Mouse (Mus musculus) layer of hippocampus, adult 2 months (tissue): ENCODE data around the gene Olfr24. TPM values are rescaled to one million over a fixed set of nuclear protein-coding genes. Genes with fewer than 3 reads are reported as not detected.
"Not testable (repeated sequence)": the region's sequence is repeated elsewhere in the genome, so short reads cannot be mapped to it uniquely, and the experiment has no call there.

Experiments used
- DNase-seq, 2 experiments: peaks; one replicate each; pipeline ENCODE4 v3.0.0; 2022; ENCODE audit warnings: low spot score in 2 of 2
- H3K27ac ChIP-seq: fragments of 200-600 bp; 2 replicates; pipeline ENCODE4 v1.8.1; 2022
- H3K4me3 ChIP-seq: fragments of 200-600 bp; 2 replicates; pipeline ENCODE4 v1.8.1; 2022; ENCODE audit warnings: mild to moderate bottlenecking
- CTCF ChIP-seq: fragments of 200-600 bp; conservative IDR thresholded peaks from 2 replicates; pipeline ENCODE4 v1.8.1; 2022; ENCODE audit warnings: antibody characterized with exemption, mild to moderate bottlenecking, moderate library complexity
- long read RNA-seq, 2 experiments: library from polyadenylated mRNA; stranded (forward); transcript quantifications; one replicate each; pipeline ENCODE4 v2.0.0; 2021; ENCODE audit warnings: borderline mapping rate in 2 of 2
- total RNA-seq, 2 experiments: library from RNA; stranded (reverse); gene quantifications; 2 replicates each; pipeline ENCODE4 v1.2.3; 2021

The Olfr24 gene
- not detected for total RNA-seq
- long read RNA-seq, experiment 1, result 0 reads
- long read RNA-seq, experiment 2, result 0 reads

DNA sequence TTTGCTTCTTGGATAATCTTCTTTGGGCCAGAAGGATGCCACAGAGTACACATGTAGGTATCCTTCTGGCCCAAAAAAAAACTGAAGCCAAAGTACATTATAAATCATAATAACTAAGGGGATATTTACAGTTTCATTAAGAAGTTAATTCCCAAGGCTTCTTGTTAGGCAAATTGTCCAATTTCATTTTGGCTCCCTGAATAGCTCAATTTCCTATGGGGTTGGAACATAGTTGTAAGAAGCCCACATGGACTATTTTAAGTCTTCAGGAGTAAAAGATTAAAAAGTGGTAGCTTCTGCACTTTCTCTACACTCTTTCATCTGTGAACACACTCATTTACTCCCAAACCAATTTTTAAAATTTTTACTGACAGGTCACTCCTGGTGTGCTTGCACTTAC, at the start of gene Olfr24:
Gene Olfr24, minus strand, starts transcription at position 101 of the 400 bp plus-strand sequence.
- Histone ChIP-seq H3K27ac (no peak within 1 kb of the TSS), H3K4me3 (no peak within 1 kb of the TSS)
- TF ChIP-seq CTCF, result no peak
- DNase-seq, result no peak

DNA sequence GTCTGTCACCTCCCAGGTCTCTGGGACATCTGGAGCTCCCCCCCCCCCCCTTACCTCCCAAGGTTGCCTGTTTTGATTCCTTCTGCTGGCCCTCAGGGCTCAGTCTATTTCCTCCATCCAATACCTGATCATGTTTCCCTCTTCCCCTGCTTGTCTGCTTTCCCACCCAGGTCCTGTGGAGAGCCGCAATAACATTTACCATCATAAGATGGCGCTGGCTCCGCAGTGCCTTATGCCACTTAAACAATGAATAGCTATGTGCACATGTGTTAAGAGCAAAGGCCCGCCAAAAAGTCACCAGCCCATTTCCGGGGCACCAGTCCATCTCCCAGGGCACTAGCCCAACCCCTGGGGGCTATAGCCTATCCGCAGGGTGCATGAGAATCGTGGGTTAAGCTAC, 21.5 kb upstream of the Olfr24 start:
- H3K4me3 ChIP-seq, result no peak overlapping the region
- no peak overlapping the region for H3K27ac ChIP-seq
- no peak for DNase-seq
- no peak for TF ChIP-seq CTCF

DNA sequence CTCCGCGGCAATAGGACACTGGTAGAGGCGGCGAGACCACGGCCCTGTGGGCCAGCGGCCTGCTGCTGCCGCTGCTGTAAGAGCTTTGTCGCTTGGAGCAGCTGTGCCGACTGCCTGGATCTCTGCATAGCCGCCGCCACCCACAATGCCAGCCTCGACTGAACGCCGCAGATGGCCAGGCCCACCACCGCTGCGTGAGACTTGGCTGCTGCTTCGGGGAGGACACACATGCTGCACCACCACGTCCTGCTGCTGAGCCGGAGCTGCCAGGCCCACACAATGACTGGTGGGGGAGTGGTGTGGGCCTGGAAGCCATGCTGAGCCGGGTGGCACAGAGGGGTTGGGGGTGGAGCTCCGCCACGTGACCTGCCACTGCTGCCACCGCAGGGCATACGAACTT, 15.7 kb upstream of the Olfr24 start:
- no peak overlapping the region for H3K27ac ChIP-seq
- peak; percentile 16 to 39 for DNase-seq
- no peak for TF ChIP-seq CTCF
- H3K4me3 ChIP-seq, result no peak overlapping the region

DNA sequence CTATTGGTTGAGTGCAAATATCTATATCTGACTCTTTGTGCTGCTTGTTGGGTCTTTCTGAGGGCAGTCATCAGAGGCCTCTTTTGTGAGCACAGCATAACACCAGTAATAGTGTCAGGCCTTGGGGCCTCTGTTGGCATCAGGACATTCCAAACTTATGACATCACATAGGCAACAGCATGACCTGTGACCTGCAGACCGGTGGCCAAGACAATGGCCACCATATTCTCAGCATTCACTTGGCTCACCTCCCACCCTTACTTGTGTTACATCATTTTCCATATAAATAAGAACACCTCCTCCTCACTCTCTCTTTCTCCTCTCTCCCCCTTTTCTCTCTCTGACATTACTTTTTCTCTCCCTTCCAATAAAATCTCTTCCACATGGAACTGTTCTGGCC, 15.2 kb upstream of the Olfr24 start:
- H3K4me3 ChIP-seq, result no peak overlapping the region
- TF ChIP-seq CTCF, result no peak
- H3K27ac ChIP-seq, result no peak overlapping the region
- DNase-seq, result no peak

DNA sequence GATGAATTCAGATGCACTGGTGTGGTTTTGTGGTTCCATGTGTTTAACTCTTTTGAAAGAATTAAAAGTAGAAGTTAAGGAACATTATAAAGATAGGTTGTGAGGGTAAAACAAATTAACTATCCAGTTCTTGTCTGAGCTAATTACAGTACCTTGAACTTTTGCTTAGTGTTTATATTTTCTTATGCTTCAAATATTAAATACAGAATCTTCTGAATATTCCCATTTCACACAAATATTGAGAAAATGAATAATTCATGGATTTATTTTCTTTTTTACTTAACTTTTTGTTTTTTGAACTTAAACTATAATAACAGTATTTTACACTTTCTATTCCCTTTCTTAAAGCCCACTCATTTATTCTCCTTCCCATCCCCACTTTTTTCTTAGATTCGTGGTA, 8.2 kb downstream of the Olfr24 start:
- no peak for DNase-seq
- no peak for TF ChIP-seq CTCF

DNA sequence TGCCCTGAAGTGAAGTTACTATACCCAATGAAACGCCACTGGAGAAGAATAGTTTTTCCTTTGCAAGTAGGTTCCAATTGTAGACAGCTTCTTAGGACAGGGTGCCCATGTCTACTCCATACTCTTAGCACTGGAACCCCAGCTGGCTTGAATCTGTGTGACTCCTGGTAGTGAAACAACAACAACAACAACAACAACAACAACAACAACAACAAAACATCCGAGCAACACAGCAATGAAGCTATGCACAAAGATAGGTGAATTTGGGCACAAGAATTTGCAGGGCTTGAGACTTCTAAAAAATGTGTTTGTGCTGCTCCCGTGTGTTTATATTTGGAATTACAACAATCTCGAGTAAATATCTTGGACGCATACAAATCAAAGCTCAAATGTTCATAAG, 19.2 kb downstream of the Olfr24 start:
- Histone ChIP-seq H3K27ac (no peak overlapping the region), H3K4me3 (no peak overlapping the region)
- peak; percentile 75 for TF ChIP-seq CTCF
- peak; percentile 8 to 47 for DNase-seq

More for the DNA sequence above, 8.2 kb downstream of the Olfr24 start:
- no peak overlapping the region for H3K27ac ChIP-seq
- no peak overlapping the region for H3K4me3 ChIP-seq

DNA sequence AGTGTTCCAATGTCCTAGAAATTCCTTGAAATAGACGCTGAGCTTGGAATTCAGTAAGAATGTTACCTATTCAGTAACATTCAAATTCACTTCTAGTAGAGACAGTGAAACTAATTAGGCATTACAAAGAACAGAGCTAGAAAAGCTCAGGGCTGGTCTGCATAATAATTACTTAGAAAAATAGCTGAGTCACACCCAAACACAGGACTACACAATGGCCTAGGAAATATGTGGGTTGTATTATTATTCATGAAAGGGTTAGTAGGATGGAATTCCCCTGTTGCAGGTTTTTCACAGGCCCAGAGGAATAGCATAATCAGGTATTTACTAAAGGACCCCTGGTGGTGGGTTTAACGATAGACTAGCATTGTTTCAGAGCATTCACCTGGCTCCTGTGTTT, 29.6 kb downstream of the Olfr24 start:
- not testable (repeated sequence) for H3K4me3 ChIP-seq, H3K27ac ChIP-seq, DNase-seq

DNA sequence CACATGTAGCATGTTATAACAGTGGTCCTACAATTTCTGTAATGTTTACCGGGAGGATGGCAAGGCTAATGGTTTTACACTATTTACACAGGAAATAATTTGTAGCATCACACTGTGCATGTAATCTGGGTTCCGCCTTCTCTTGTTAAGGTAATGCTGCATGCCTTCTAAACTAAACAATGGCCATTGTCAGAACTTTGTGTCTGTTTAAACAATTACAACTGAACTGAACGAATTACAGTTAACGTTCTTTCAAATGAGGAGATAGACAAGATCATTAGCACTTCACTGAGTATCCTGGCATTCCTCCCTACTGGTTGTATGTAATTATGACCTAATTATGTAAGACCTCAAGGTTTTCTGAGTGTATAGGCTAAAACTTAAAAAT, 41.1 kb downstream of the Olfr24 start:
- no peak for TF ChIP-seq CTCF
- DNase-seq, result no peak
- Histone ChIP-seq H3K27ac (no peak overlapping the region), H3K4me3 (no peak overlapping the region)

DNA sequence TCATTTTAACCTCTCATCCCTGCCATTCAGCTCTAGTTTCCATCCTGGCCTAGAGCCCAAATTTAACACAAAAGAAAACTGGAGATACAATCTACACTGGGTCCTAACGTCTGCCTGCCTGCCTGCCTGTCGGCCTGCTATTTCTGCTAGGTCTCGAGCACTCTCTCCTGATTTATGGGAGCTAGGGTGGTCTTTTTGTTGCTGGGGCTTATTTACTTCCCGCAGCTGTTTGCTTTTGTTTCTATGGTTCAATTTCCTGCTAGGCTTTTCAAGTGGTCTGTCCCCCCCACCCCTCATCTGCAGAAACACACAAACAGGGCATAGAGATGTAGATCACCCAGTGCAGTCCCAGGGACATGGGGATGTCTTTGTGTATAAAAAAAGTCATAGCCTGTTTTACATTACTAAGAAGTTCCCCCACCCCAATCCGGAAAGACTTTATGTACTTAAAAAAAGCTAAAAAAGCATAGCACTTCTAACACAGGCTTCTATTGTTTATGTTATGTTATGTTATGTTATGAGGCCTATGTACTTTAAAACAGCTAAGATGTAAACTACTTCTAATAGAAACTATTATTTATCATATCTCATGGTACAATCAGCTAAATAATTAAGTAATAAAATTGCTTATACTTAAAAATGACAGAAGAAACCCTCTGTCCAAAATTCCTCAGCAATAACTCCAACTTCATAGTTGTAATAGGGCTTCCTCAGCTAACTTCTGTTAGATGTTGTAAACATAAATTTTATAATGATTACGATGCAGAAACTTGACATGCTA, 41.7 kb downstream of the Olfr24 start:
- Histone ChIP-seq H3K4me3 (no peak overlapping the region), H3K27ac (no peak overlapping the region)
- no peak for DNase-seq
- no peak for TF ChIP-seq CTCF

DNA sequence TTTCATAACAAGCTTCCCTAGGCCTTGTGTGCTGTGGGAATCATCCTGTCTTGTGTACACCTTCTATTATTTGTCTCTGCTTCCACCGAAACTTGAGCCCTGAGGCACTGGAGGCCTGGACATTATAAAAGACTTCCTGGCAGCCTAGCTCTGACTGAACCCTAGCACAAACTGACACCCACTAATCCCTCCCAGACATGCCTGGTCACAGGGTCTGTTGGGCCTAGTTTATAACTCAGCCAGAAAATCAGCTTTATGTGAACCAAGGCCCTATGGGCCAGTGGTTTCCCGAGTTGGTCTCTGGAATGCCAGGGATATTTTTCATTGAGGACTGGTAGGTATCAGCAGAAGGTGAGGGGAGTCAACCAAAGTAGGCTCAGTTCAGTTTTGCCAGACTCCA, 42.8 kb downstream of the Olfr24 start:
- no peak for TF ChIP-seq CTCF
- Histone ChIP-seq H3K27ac (no peak overlapping the region), H3K4me3 (no peak overlapping the region)
- DNase-seq, result no peak

DNA sequence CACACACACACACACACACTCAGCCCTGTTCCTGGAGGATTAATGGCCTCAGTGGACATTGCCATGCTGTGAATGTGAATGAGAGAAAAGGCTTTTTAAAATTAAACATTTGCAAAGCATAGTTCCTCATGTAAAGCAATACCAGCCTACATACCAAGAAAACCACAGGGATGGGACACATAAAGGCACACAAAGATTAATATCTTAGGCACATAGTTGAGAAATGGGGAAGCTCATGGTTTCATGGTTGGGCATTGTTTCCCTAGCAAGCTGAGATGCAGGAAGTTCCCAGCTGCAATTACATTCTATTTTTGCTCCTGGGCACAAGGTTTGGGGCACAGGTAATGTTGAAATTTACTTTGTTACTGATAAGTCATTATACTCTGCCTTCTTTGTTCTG, 58.2 kb downstream of the Olfr24 start:
- Histone ChIP-seq H3K27ac (no peak overlapping the region), H3K4me3 (no peak overlapping the region)
- no peak for TF ChIP-seq CTCF
- DNase-seq, result no peak

Other genes starting within 250 kb of the Olfr24 start
- not detected for gene Muc16, start 89.5 kb downstream of the Olfr24 start, total RNA-seq
- gene Olfr828, start 55.5 kb upstream of the Olfr24 start, total RNA-seq, result not detected
- gene Olfr829, start 90.9 kb upstream of the Olfr24 start, total RNA-seq, result not detected
- not detected for gene Olfr830, start 110.7 kb upstream of the Olfr24 start, total RNA-seq
- not detected for gene Olfr832, start 173.1 kb upstream of the Olfr24 start, total RNA-seq
- gene Olfr834, start 224.0 kb upstream of the Olfr24 start, total RNA-seq, result not detected